Mouse (Mus musculus) midbrain, embryonic 15.5 days (tissue): ENCODE data around the gene Rpl5. TPM values are rescaled to one million over a fixed set of nuclear protein-coding genes. Genes with fewer than 3 reads are reported as not detected.

Experiments used
- ATAC-seq: fragments of 200-750 bp; cut with Nextera tagmentation; replicated peaks from 2 replicates; pipeline ENCODE4 v1.8.0; 2017; ENCODE audit warnings: moderate TSS enrichment
- H3K27ac ChIP-seq: fragments of 300-500 bp; sonication (generic); 2 replicates; pipeline ENCODE4 v1.5.1; 2015; ENCODE audit warnings: mild to moderate bottlenecking, inconsistent platforms
- H3K27me3 ChIP-seq: fragments of 300-500 bp; sonication (generic); replicated peaks from 2 replicates; pipeline ENCODE4 v1.6.1; 2015; ENCODE audit warnings: inconsistent platforms
- H3K36me3 ChIP-seq: fragments of 300-500 bp; sonication (generic); replicated peaks from 2 replicates; pipeline ENCODE4 v1.6.1; 2015; ENCODE audit warnings: inconsistent platforms
- H3K4me1 ChIP-seq: fragments of 300-500 bp; sonication (generic); 2 replicates; pipeline ENCODE4 v1.6.1; 2015; ENCODE audit warnings: inconsistent platforms
- H3K4me2 ChIP-seq: fragments of 300-500 bp; sonication (generic); 2 replicates; pipeline ENCODE4 v1.6.1; 2015; ENCODE audit warnings: inconsistent platforms, mild to moderate bottlenecking, moderate library complexity
- H3K4me3 ChIP-seq: fragments of 300-500 bp; sonication (generic); 2 replicates; pipeline ENCODE4 v1.5.1; 2015; ENCODE audit warnings: mild to moderate bottlenecking, inconsistent platforms
- H3K9ac ChIP-seq: fragments of 300-500 bp; sonication (generic); 2 replicates; pipeline ENCODE4 v1.6.1; 2015; ENCODE audit warnings: mild to moderate bottlenecking, inconsistent platforms
- H3K9me3 ChIP-seq: fragments of 300-500 bp; sonication (generic); 2 replicates; pipeline ENCODE4 v1.6.1; 2016; ENCODE audit warnings: inconsistent platforms
- WGBS: fragments of 180-500 bp; shearing (Covaris S2); methylation state at CpG from one replicate; pipeline ENCODE4 v1.1.7; 2015; ENCODE audit warnings: mixed read lengths; 5-methylcytosine and 5-hydroxymethylcytosine counted together
- polyA plus RNA-seq: library from polyadenylated mRNA; unstranded; fragments of >200 nt; fragmentation: Nextera tagmentation; extraction: Ambion mirVana; gene quantifications from 2 replicates; pipeline ENCODE4 v1.2.1, GENCODE M21; 2015

Gene Rpl5
- polyA plus RNA-seq, 1 experiment from 2014 or later: 63.8 TPM

- no peak overlapping the region for H3K27ac ChIP-seq
- no peak for ATAC-seq
- no peak overlapping the region for H3K4me2 ChIP-seq
- H3K27me3 ChIP-seq: no peaks in the 10 kb centered on the region
- H3K9me3 ChIP-seq: no peaks in the 10 kb centered on the region
- 89% methylated on average over 3 of the region's 3 CpGs for WGBS
- H3K4me1 ChIP-seq: no peaks in the 10 kb centered on the region
- H3K36me3 ChIP-seq: peaks cover 46% of the 10 kb centered on the region
- H3K9ac ChIP-seq: no peak overlapping the region
- no peak overlapping the region for H3K4me3 ChIP-seq
Observed at GRCm38 (mm10) chr5:107909668-107910067, 9.4 kb downstream of the Rpl5 start.

- no peak for ATAC-seq
- H3K9ac ChIP-seq: no peak overlapping the region
- no peak overlapping the region for H3K4me2 ChIP-seq
- no peak overlapping the region for H3K4me3 ChIP-seq
- no peaks in the 10 kb centered on the region for H3K27me3 ChIP-seq
- no peaks in the 10 kb centered on the region for H3K4me1 ChIP-seq
- 69% methylated on average over 5 of the region's 5 CpGs for WGBS
- no peaks in the 10 kb centered on the region for H3K9me3 ChIP-seq
- no peak overlapping the region for H3K27ac ChIP-seq
- peaks cover 41% of the 10 kb centered on the region for H3K36me3 ChIP-seq
Observed at GRCm38 (mm10) chr5:107910084-107910616, 9.8 kb downstream of the Rpl5 start.

GRCm38 (mm10) chr5:107911012-107911411, 10.7 kb downstream of the Rpl5 start:
- H3K27me3 ChIP-seq: no peaks in the 10 kb centered on the region
- no peak for ATAC-seq
- WGBS: 92% methylated on average over 5 of the region's 5 CpGs
- no peak overlapping the region for H3K27ac ChIP-seq
- H3K9ac ChIP-seq: no peak overlapping the region
- no peak overlapping the region for H3K4me2 ChIP-seq
- H3K4me1 ChIP-seq: no peaks in the 10 kb centered on the region
- peaks cover 37% of the 10 kb centered on the region for H3K36me3 ChIP-seq
- no peaks in the 10 kb centered on the region for H3K9me3 ChIP-seq
- no peak overlapping the region for H3K4me3 ChIP-seq

- Histone ChIP-seq H3K4me1 (no peaks in the 10 kb centered on the region), H3K9me3 (no peaks in the 10 kb centered on the region), H3K36me3 (0 out of 2 replicates have a peak, but pooled peaks cover 3% of the 10 kb centered on the region), H3K9ac (no peak overlapping the region), H3K27ac (no peak overlapping the region), H3K27me3 (no peaks in the 10 kb centered on the region), H3K4me2 (no peak overlapping the region), H3K4me3 (no peak overlapping the region)
- ATAC-seq: no peak
- WGBS: 36% methylated on average over 4 of the region's 4 CpGs
Observed at GRCm38 (mm10) chr5:107915280-107915679, 15.0 kb downstream of the Rpl5 start.

GRCm38 (mm10) chr5:107921400-107922252, 21.3 kb downstream of the Rpl5 start:
- Histone ChIP-seq H3K9ac (no peak overlapping the region), H3K4me2 (no peak overlapping the region), H3K27ac (no peak overlapping the region), H3K36me3 (no peaks in the 10 kb centered on the region), H3K9me3 (no peaks in the 10 kb centered on the region), H3K4me1 (no peaks in the 10 kb centered on the region), H3K27me3 (no peaks in the 10 kb centered on the region), H3K4me3 (no peak overlapping the region)
- ATAC-seq: peak; percentile 69
- WGBS: 78% methylated on average over 2 of the region's 2 CpGs

GRCm38 (mm10) chr5:107922836-107923235, 22.5 kb downstream of the Rpl5 start:
- H3K36me3 ChIP-seq: no peaks in the 10 kb centered on the region
- no peak for ATAC-seq

GRCm38 (mm10) chr5:107924564-107924963, 24.3 kb downstream of the Rpl5 start:
- no peak overlapping the region for H3K9ac ChIP-seq
- H3K4me1 ChIP-seq: no peaks in the 10 kb centered on the region
- H3K9me3 ChIP-seq: no peaks in the 10 kb centered on the region
- WGBS: 58% methylated on average over 8 of the region's 8 CpGs
- no peaks in the 10 kb centered on the region for H3K36me3 ChIP-seq
- H3K27me3 ChIP-seq: no peaks in the 10 kb centered on the region
- H3K4me2 ChIP-seq: no peak overlapping the region
- H3K4me3 ChIP-seq: no peak overlapping the region
- no peak overlapping the region for H3K27ac ChIP-seq
- ATAC-seq: no peak

More at GRCm38 (mm10) chr5:107922836-107923235, 22.5 kb downstream of the Rpl5 start:
- H3K4me3 ChIP-seq: no peak overlapping the region
- H3K9ac ChIP-seq: no peak overlapping the region
- H3K27me3 ChIP-seq: no peaks in the 10 kb centered on the region
- H3K4me1 ChIP-seq: no peaks in the 10 kb centered on the region
- H3K9me3 ChIP-seq: no peaks in the 10 kb centered on the region
- no peak overlapping the region for H3K27ac ChIP-seq
- no peak overlapping the region for H3K4me2 ChIP-seq
- WGBS: 88% methylated on average over 1 of the region's 1 CpGs

- Histone ChIP-seq H3K27me3 (no peaks in the 10 kb centered on the region), H3K4me2 (no peak overlapping the region), H3K9me3 (no peaks in the 10 kb centered on the region), H3K4me1 (no peaks in the 10 kb centered on the region), H3K27ac (no peak overlapping the region), H3K36me3 (no peaks in the 10 kb centered on the region), H3K9ac (no peak overlapping the region), H3K4me3 (no peak overlapping the region)
- no peak for ATAC-seq
- WGBS: 80% methylated on average over 11 of the region's 11 CpGs
Observed at GRCm38 (mm10) chr5:107926550-107927249, 26.4 kb downstream of the Rpl5 start.

GRCm38 (mm10) chr5:107932556-107932955, 32.3 kb downstream of the Rpl5 start:
- Histone ChIP-seq H3K9me3 (no peaks in the 10 kb centered on the region), H3K4me3 (no peak overlapping the region), H3K27me3 (no peaks in the 10 kb centered on the region), H3K4me2 (no peak overlapping the region), H3K9ac (no peak overlapping the region), H3K27ac (no peak overlapping the region), H3K4me1 (no peaks in the 10 kb centered on the region), H3K36me3 (no peaks in the 10 kb centered on the region)
- ATAC-seq: no peak
- WGBS: 52% methylated on average over 2 of the region's 2 CpGs

GRCm38 (mm10) chr5:107933202-107933974, 33.1 kb downstream of the Rpl5 start:
- no peak overlapping the region for H3K4me2 ChIP-seq
- H3K27ac ChIP-seq: no peak overlapping the region
- H3K4me1 ChIP-seq: no peaks in the 10 kb centered on the region
- 82% methylated on average over 4 of the region's 4 CpGs for WGBS
- no peaks in the 10 kb centered on the region for H3K27me3 ChIP-seq
- H3K36me3 ChIP-seq: no peaks in the 10 kb centered on the region
- ATAC-seq: no peak
- no peak overlapping the region for H3K4me3 ChIP-seq
- H3K9ac ChIP-seq: no peak overlapping the region
- H3K9me3 ChIP-seq: no peaks in the 10 kb centered on the region

GRCm38 (mm10) chr5:107934770-107935543, 34.7 kb downstream of the Rpl5 start:
- WGBS: 91% methylated on average over 10 of the region's 10 CpGs
- no peaks in the 10 kb centered on the region for H3K4me1 ChIP-seq
- no peak overlapping the region for H3K27ac ChIP-seq
- no peak overlapping the region for H3K4me2 ChIP-seq
- no peaks in the 10 kb centered on the region for H3K36me3 ChIP-seq
- no peak overlapping the region for H3K9ac ChIP-seq
- ATAC-seq: no peak
- no peak overlapping the region for H3K4me3 ChIP-seq
- H3K27me3 ChIP-seq: no peaks in the 10 kb centered on the region
- H3K9me3 ChIP-seq: no peaks in the 10 kb centered on the region
